Comparison of ENCODE assay signal across 41 mouse cellular contexts in genomic region chr17:40763662-40764061, GRCm38 (mm10). TPM values are rescaled to one million over a fixed set of nuclear protein-coding genes. Genes with fewer than 3 reads are reported as not detected.
A peak's percentile ranks its signal among the peaks of the same experiment; 100 is the strongest.
DNase-seq lines count a peak whose midpoint lies in the region; ATAC-seq and TF ChIP-seq lines count a peak whose summit lies in the region.
"Had no signal": no experiment of that assay in that cellular context is flagged by ENCODE, and none has a peak within 500 bp of the region (broad histone marks: within the 10 kb centered on the region; RNA-seq: fewer than 3 reads in every experiment).

No protein-coding gene starts in this region.

- H3K27me3 ChIP-seq in liver, adult 2 months (ENCODE audit: control insufficient read depth, insufficient read depth, low read length): no peaks in the 10 kb centered on the region
- no peaks in the 10 kb centered on the region for H3K27me3 ChIP-seq in liver, embryonic 11.5 days (replicated peaks; ENCODE audit: control insufficient read depth, insufficient read depth, low read length)
- no peaks in the 10 kb centered on the region for H3K27me3 ChIP-seq in myocyte (ENCODE audit: control insufficient read depth, insufficient read depth, insufficient read length)
- H3K27me3 ChIP-seq in midbrain, embryonic 13.5 days: no peaks in the 10 kb centered on the region
- no peaks in the 10 kb centered on the region for H3K27me3 ChIP-seq in midbrain, embryonic 11.5 days (ENCODE audit: control insufficient read depth, insufficient read depth, low read length)
- H3K27me3 ChIP-seq: CH12.LX; forebrain, embryonic 13.5 days; heart, embryonic 15.5 days; hindbrain, embryonic 13.5 days; kidney, embryonic 15.5 days; limb, embryonic 13.5 days; liver, embryonic 13.5 days; midbrain, embryonic 15.5 days; neural tube, embryonic 12.5 days had no signal

- no peak overlapping the region for H3ac ChIP-seq in myocyte (ENCODE audit: control insufficient read depth, insufficient read length)

- H3K4me1 ChIP-seq in liver, adult 2 months (ENCODE audit: control insufficient read depth, insufficient read depth, low read length): no peaks in the 10 kb centered on the region
- no peaks in the 10 kb centered on the region for H3K4me1 ChIP-seq in liver, embryonic 11.5 days (replicated peaks; ENCODE audit: control insufficient read depth, insufficient read depth, low read length)
- no peaks in the 10 kb centered on the region for H3K4me1 ChIP-seq in midbrain, embryonic 13.5 days (replicated peaks)
- H3K4me1 ChIP-seq in midbrain, embryonic 11.5 days (ENCODE audit: control insufficient read depth, insufficient read depth, low read length): no peaks in the 10 kb centered on the region
- H3K4me1 ChIP-seq: forebrain, embryonic 13.5 days; heart, embryonic 15.5 days; hindbrain, embryonic 13.5 days; kidney, embryonic 15.5 days; limb, embryonic 13.5 days; liver, embryonic 13.5 days; midbrain, embryonic 15.5 days; neural tube, embryonic 12.5 days had no signal

- H3K4me2 ChIP-seq in liver, embryonic 11.5 days: no peak overlapping the region
- H3K4me2 ChIP-seq in myocyte (ENCODE audit: low read depth): peak overlapping the region; percentile 34
- no peak overlapping the region for H3K4me2 ChIP-seq in midbrain, embryonic 13.5 days (replicated peaks)
- H3K4me2 ChIP-seq in midbrain, embryonic 11.5 days: no peak overlapping the region
- H3K4me2 ChIP-seq: forebrain, embryonic 13.5 days; heart, embryonic 15.5 days; hindbrain, embryonic 13.5 days; kidney, embryonic 15.5 days; limb, embryonic 13.5 days; liver, embryonic 13.5 days; midbrain, embryonic 15.5 days; neural tube, embryonic 12.5 days had no signal

- H3K27ac ChIP-seq in liver, adult 2 months (replicated peaks; ENCODE audit: insufficient read depth, low read depth, low read length): no peak overlapping the region
- H3K27ac ChIP-seq in liver, embryonic 11.5 days (ENCODE audit: low read depth, low read length): no peak overlapping the region
- no peak overlapping the region for H3K27ac ChIP-seq in midbrain, embryonic 13.5 days
- no peak overlapping the region for H3K27ac ChIP-seq in midbrain, embryonic 11.5 days (ENCODE audit: low read depth, low read length)
- H3K27ac ChIP-seq: forebrain, embryonic 13.5 days; heart, adult 2 months; heart, embryonic 15.5 days; hindbrain, embryonic 13.5 days; kidney, embryonic 15.5 days; limb, embryonic 13.5 days; liver, embryonic 13.5 days; midbrain, embryonic 15.5 days; neural tube, embryonic 12.5 days; stomach, postnatal 0 days had no signal

- 69% methylated on average over 4 of the region's 4 CpGs for WGBS in liver, adult 2 months
- 67% methylated on average over 4 of the region's 4 CpGs for WGBS in liver, embryonic 11.5 days
- 84% methylated on average over 4 of the region's 4 CpGs for WGBS in midbrain, embryonic 13.5 days
- WGBS in midbrain, embryonic 11.5 days: 79% methylated on average over 4 of the region's 4 CpGs

- no peak for ATAC-seq in liver, embryonic 11.5 days (replicated peaks; ENCODE audit: low FRiP score)
- ATAC-seq in hematopoietic stem cell, adult 5-6 weeks (replicated peaks in 1 of 2; ENCODE audit: insufficient read depth in 1 of 2, low FRiP score in 2 of 2, low TSS enrichment in 1 of 2, low read depth in 1 of 2, poor library complexity in 2 of 2, severe bottlenecking in 2 of 2): peak; percentile 78 to 99
- ATAC-seq in midbrain, embryonic 13.5 days: no peak
- ATAC-seq in midbrain, embryonic 11.5 days (ENCODE audit: low FRiP score): no peak
- ATAC-seq: forebrain, embryonic 13.5 days; midbrain, embryonic 15.5 days had no signal

- no peak overlapping the region for H3K9ac ChIP-seq in liver, adult 2 months (ENCODE audit: low read depth, low read length)
- H3K9ac ChIP-seq in liver, embryonic 11.5 days (ENCODE audit: low read depth, low read length): no peak overlapping the region
- H3K9ac ChIP-seq in midbrain, embryonic 13.5 days (replicated peaks): no peak overlapping the region
- H3K9ac ChIP-seq in midbrain, embryonic 11.5 days (ENCODE audit: low read length): no peak overlapping the region
- H3K9ac ChIP-seq: forebrain, embryonic 13.5 days; heart, embryonic 15.5 days; hindbrain, embryonic 13.5 days; kidney, embryonic 15.5 days; limb, embryonic 13.5 days; liver, embryonic 13.5 days; midbrain, embryonic 15.5 days; neural tube, embryonic 12.5 days had no signal

- TF ChIP-seq CTCF in liver, adult 2 months (IDR thresholded peaks at IDR 0.05; ENCODE audit: low read depth, low read length): no peak

- DNase-seq in liver, adult 2 months (ENCODE audit: extremely low read depth, low read depth, low spot score): peak; percentile 2
- no peak for DNase-seq in liver, embryonic 11.5 days (ENCODE audit: low spot score)
- DNase-seq in NIH3T3 (ENCODE audit: low read depth): peak; percentile 1
- no peak for DNase-seq in left cerebral cortex, adult 9 months (ENCODE audit: low spot score in 2 of 2)
- DNase-seq in midbrain, embryonic 11.5 days (ENCODE audit: low spot score, missing footprints): no peak
- DNase-seq: adrenal gland, postnatal 25 days; cerebellum, adult 2 months; cerebellum, postnatal 25 days; gastrocnemius, postnatal 36 days; heart, adult 2 months; kidney, adult 18-20 months; kidney, postnatal 25 days; liver, embryonic 13.5 days; lung, adult 18-20 months; lung, postnatal 10 days; right cerebral cortex, postnatal 4 days; thymus, adult 18-20 months; thymus, postnatal 25 days had no signal

- no peaks in the 10 kb centered on the region for H3K36me3 ChIP-seq in liver, adult 2 months (ENCODE audit: control insufficient read depth, insufficient read depth, low read length)
- H3K36me3 ChIP-seq in liver, embryonic 11.5 days (ENCODE audit: control insufficient read depth, insufficient read depth, low read length): no peaks in the 10 kb centered on the region
- H3K36me3 ChIP-seq in myocyte (ENCODE audit: control insufficient read depth, insufficient read depth): no peaks in the 10 kb centered on the region
- H3K36me3 ChIP-seq in midbrain, embryonic 13.5 days: no peaks in the 10 kb centered on the region
- no peaks in the 10 kb centered on the region for H3K36me3 ChIP-seq in midbrain, embryonic 11.5 days (ENCODE audit: control insufficient read depth, insufficient read depth, low read length)
- H3K36me3 ChIP-seq: heart, embryonic 15.5 days; hindbrain, embryonic 13.5 days; kidney, embryonic 15.5 days; limb, embryonic 13.5 days; liver, embryonic 13.5 days; midbrain, embryonic 15.5 days; neural tube, embryonic 12.5 days had no signal

- TF ChIP-seq POLR2A in liver, adult 2 months (IDR thresholded peaks at IDR 0.05; ENCODE audit: extremely low read depth, insufficient read depth, low read length): no peak
- TF ChIP-seq POLR2A in myocyte (IDR thresholded peaks at IDR 0.05; ENCODE audit: insufficient read length, low read depth): no peak

- no peak overlapping the region for H3K4me3 ChIP-seq in liver, adult 2 months (ENCODE audit: insufficient read depth, low read depth, low read length)
- no peak overlapping the region for H3K4me3 ChIP-seq in liver, embryonic 11.5 days (ENCODE audit: low read depth, low read length)
- H3K4me3 ChIP-seq in myocyte: no peak overlapping the region
- H3K4me3 ChIP-seq in midbrain, embryonic 13.5 days (replicated peaks): no peak overlapping the region
- H3K4me3 ChIP-seq in midbrain, embryonic 11.5 days (ENCODE audit: low read depth, low read length): no peak overlapping the region
- H3K4me3 ChIP-seq: forebrain, embryonic 13.5 days; heart, adult 2 months; heart, embryonic 15.5 days; hindbrain, embryonic 13.5 days; kidney, embryonic 15.5 days; limb, embryonic 13.5 days; liver, embryonic 13.5 days; midbrain, embryonic 15.5 days; neural tube, embryonic 12.5 days had no signal

- no peaks in the 10 kb centered on the region for H3K79me2 ChIP-seq in liver, adult 2 months (ENCODE audit: control insufficient read depth, insufficient read depth, low read length)
- no peaks in the 10 kb centered on the region for H3K79me2 ChIP-seq in myocyte (ENCODE audit: control insufficient read depth, insufficient read depth)

- H3K9me3 ChIP-seq in liver, embryonic 11.5 days (ENCODE audit: control insufficient read depth, low read length): no peaks in the 10 kb centered on the region
- no peaks in the 10 kb centered on the region for H3K9me3 ChIP-seq in midbrain, embryonic 13.5 days
- no peaks in the 10 kb centered on the region for H3K9me3 ChIP-seq in midbrain, embryonic 11.5 days (ENCODE audit: control insufficient read depth, low read length)
- H3K9me3 ChIP-seq: forebrain, embryonic 13.5 days; heart, embryonic 15.5 days; hindbrain, embryonic 13.5 days; kidney, embryonic 15.5 days; limb, embryonic 13.5 days; liver, embryonic 13.5 days; midbrain, embryonic 15.5 days; neural tube, embryonic 12.5 days had no signal

TF ChIP-seq in myocyte, 11 proteins besides CTCF, POLR2A, EP300 and RAD21 (continues in another document):
- TF ChIP-seq E2F4 (IDR thresholded peaks at IDR 0.05; ENCODE audit: insufficient read depth): no peak
- TF ChIP-seq MAX (IDR thresholded peaks at IDR 0.05; ENCODE audit: low read depth): no peak
- no peak for TF ChIP-seq USF1 (IDR thresholded peaks at IDR 0.05; ENCODE audit: low read depth)

RNA-seq across cellular contexts. Expression of gene Esp1, which starts 36.7 kb away (rescaled TPM):
- not detected in 2 replicates for total RNA-seq in liver, adult 2 months (2014; rRNA removed)
- polyA plus RNA-seq in liver, adult 2 months (2012; rRNA removed): not detected in 2 replicates
- not detected in 2 replicates for polyA plus RNA-seq in liver, embryonic 11.5 days (2014; fragmentation: Nextera tagmentation; extraction: Ambion mirVana)
- not detected in 2 replicates for total RNA-seq in hematopoietic stem cell, adult 5-6 weeks (2017)
- polyA plus RNA-seq in myocyte (2012; fragmentation: generic; extraction: Trizol): not detected
- not detected in 2 replicates for polyA plus RNA-seq in midbrain, embryonic 13.5 days (2015; fragmentation: Nextera tagmentation; extraction: Ambion mirVana)
- not detected in 2 replicates for polyA plus RNA-seq in midbrain, embryonic 11.5 days (2014; fragmentation: Nextera tagmentation; extraction: Ambion mirVana)
- total RNA-seq: adrenal gland, adult 18-20 months; adrenal gland, postnatal 25 days; CH12.LX; ES-E14; gastrocnemius, adult 18-20 months; gastrocnemius, postnatal 36 days; heart, adult 2 months; heart, postnatal 25 days; layer of hippocampus, adult 18-20 months; layer of hippocampus, postnatal 10 days; left cerebral cortex, adult 18-20 months; left cerebral cortex, postnatal 25 days had no signal
- polyA plus RNA-seq: brain, embryonic 14.5 days; cerebellum, adult 2 months; embryonic facial prominence, embryonic 11.5 days; forebrain, embryonic 13.5 days; heart, adult 2 months; heart, embryonic 15.5 days; hindbrain, embryonic 13.5 days; kidney, embryonic 15.5 days; limb, embryonic 13.5 days; liver, embryonic 13.5 days; midbrain, embryonic 15.5 days; neural tube, embryonic 12.5 days; spleen, adult 2 months; stomach, postnatal 0 days had no signal

RNA-seq across cellular contexts. Expression of gene Crisp2, which starts 43.1 kb away (rescaled TPM):
- total RNA-seq in liver, adult 2 months (2014; rRNA removed): 0.20 and 0.74 TPM in 2 replicates
- polyA plus RNA-seq in liver, adult 2 months (2012; rRNA removed): 0.21 TPM in 1 of 2 replicates, not detected in the other
- polyA plus RNA-seq in liver, embryonic 11.5 days (2014; fragmentation: Nextera tagmentation; extraction: Ambion mirVana): 0.44 TPM in 2 replicates
- 13.6 TPM in 1 of 2 replicates, not detected in the other for total RNA-seq in hematopoietic stem cell, adult 5-6 weeks (2017)
- polyA plus RNA-seq in myocyte (2012; fragmentation: generic; extraction: Trizol): not detected
- not detected in 2 replicates for polyA plus RNA-seq in midbrain, embryonic 13.5 days (2015; fragmentation: Nextera tagmentation; extraction: Ambion mirVana)
- polyA plus RNA-seq in midbrain, embryonic 11.5 days (2014; fragmentation: Nextera tagmentation; extraction: Ambion mirVana): not detected in 2 replicates
- total RNA-seq: adrenal gland, adult 18-20 months; adrenal gland, postnatal 25 days; CH12.LX; ES-E14; gastrocnemius, adult 18-20 months; gastrocnemius, postnatal 36 days; heart, adult 2 months; heart, postnatal 25 days; layer of hippocampus, adult 18-20 months; layer of hippocampus, postnatal 10 days; left cerebral cortex, adult 18-20 months; left cerebral cortex, postnatal 25 days had no signal
- polyA plus RNA-seq: brain, embryonic 14.5 days; cerebellum, adult 2 months; embryonic facial prominence, embryonic 11.5 days; forebrain, embryonic 13.5 days; heart, embryonic 15.5 days; hindbrain, embryonic 13.5 days; kidney, embryonic 15.5 days; limb, embryonic 13.5 days; midbrain, embryonic 15.5 days; neural tube, embryonic 12.5 days; spleen, adult 2 months; stomach, postnatal 0 days had no signal

RNA-seq across cellular contexts. Expression of gene Rhag, which starts 47.3 kb away (rescaled TPM):
- total RNA-seq in liver, adult 2 months (2014; rRNA removed): not detected in 2 replicates
- polyA plus RNA-seq in liver, adult 2 months (2012; rRNA removed): not detected in 2 replicates
- polyA plus RNA-seq in liver, embryonic 11.5 days (2014; fragmentation: Nextera tagmentation; extraction: Ambion mirVana): 164 and 181 TPM in 2 replicates
- 2.2 and 8.2 TPM in 2 replicates for total RNA-seq in hematopoietic stem cell, adult 5-6 weeks (2017)
- not detected for polyA plus RNA-seq in myocyte (2012; fragmentation: generic; extraction: Trizol)
- polyA plus RNA-seq in midbrain, embryonic 13.5 days (2015; fragmentation: Nextera tagmentation; extraction: Ambion mirVana): 0.30 TPM in 2 replicates
- polyA plus RNA-seq in midbrain, embryonic 11.5 days (2014; fragmentation: Nextera tagmentation; extraction: Ambion mirVana): 7.1 and 7.2 TPM in 2 replicates
- total RNA-seq: adrenal gland, adult 18-20 months; adrenal gland, postnatal 25 days; CH12.LX; ES-E14; gastrocnemius, adult 18-20 months; gastrocnemius, postnatal 36 days; layer of hippocampus, adult 18-20 months; layer of hippocampus, postnatal 10 days; left cerebral cortex, adult 18-20 months; left cerebral cortex, postnatal 25 days had no signal
- polyA plus RNA-seq: cerebellum, adult 2 months had no signal

Comparison
In these comparisons a context has a peak if more than half of its experiments do, and no peak if none do; other contexts are left out.
1. DNase-seq: peak in liver, adult 2 months (single experiment) and NIH3T3 (single experiment); none in liver, embryonic 11.5 days (single experiment), left cerebral cortex, adult 9 months (0 of 2) and midbrain, embryonic 11.5 days (single experiment).
2. RNA of gene Rhag, which starts 47.3 kb away (polyA plus RNA-seq): 164 to 181 TPM in liver, embryonic 11.5 days; 7.1 to 7.2 TPM in midbrain, embryonic 11.5 days, 0.30 TPM in midbrain, embryonic 13.5 days, not detected in liver, adult 2 months and not detected in myocyte (single experiment); every median in the first group is over 10 times any median in the second.
3. ATAC-seq: peak in hematopoietic stem cell, adult 5-6 weeks (2 of 2); none in liver, embryonic 11.5 days (single experiment), midbrain, embryonic 13.5 days (single experiment) and midbrain, embryonic 11.5 days (single experiment).